Mouse (Mus musculus): ENCODE data around the gene Mknk2. TPM values are rescaled to one million over a fixed set of nuclear protein-coding genes. Genes with fewer than 3 reads are reported as not detected.

Mknk2 gene
- polyA plus RNA-seq, 2 experiments: 58.7 to 59.7 TPM

DNA sequence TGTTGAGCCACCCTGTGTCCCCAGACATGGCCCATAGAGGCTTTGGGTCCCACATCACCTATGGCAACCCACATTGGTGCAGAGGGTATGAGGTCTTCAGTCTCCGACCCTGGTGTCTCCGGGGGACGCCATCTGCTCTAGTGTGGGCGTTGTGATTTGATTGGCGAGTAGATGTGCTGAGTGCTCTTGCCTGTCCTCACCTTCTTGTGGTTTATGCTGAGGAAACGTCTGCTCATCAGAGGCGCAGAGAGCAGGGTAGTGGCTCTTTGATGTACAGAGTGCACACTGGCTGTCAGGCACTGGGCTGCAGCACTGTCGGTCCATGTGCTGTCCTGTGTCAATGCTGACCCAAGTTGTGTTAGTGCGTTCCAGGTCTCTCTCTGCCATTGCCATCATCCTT lies 49.0 kb downstream of the Mknk2 start:
- H3K4me3 ChIP-seq (ENCODE audit: insufficient read depth in 1 of 2, low read depth in 2 of 2, low read length in 2 of 2): no peak overlapping the region
- H3K4me1 ChIP-seq (replicated peaks; ENCODE audit: control insufficient read depth in 2 of 2, insufficient read depth in 2 of 2, low read length in 1 of 2): peaks cover 0 to 10% of the 10 kb centered on the region in 2 experiments; a peak in 1 of 4 replicates
- no peaks in the 10 kb centered on the region; the same call in 1 of the 2 replicates for H3K36me3 ChIP-seq (replicated peaks; ENCODE audit: control insufficient read depth, insufficient read depth, low read depth)
- 59% methylated on average over 9 of the region's 9 CpGs for WGBS (ENCODE audit: insufficient replicate concordance)
- H3K9ac ChIP-seq (replicated peaks): no peak overlapping the region
- ATAC-seq (ENCODE audit: insufficient read depth): no peak
- TF ChIP-seq EP300 (IDR thresholded peaks at IDR 0.05; ENCODE audit: low read depth) (no peak), CTCF (IDR thresholded peaks at IDR 0.05; ENCODE audit: low read depth) (no peak)
- no peak for DNase-seq (ENCODE audit: low read depth in 3 of 3, low spot score in 3 of 3)
- no peak overlapping the region for H3K4me2 ChIP-seq (ENCODE audit: low read depth)
- H3K9me3 ChIP-seq (ENCODE audit: control insufficient read depth, low read length): no peaks in the 10 kb centered on the region
- H3K27me3 ChIP-seq (ENCODE audit: control insufficient read depth, insufficient read depth, low read length): no peaks in the 10 kb centered on the region
- H3K27ac ChIP-seq: no peak overlapping the region

- ATAC-seq (ENCODE audit: insufficient read depth): no peak
- H3K4me1 ChIP-seq (replicated peaks; ENCODE audit: control insufficient read depth in 2 of 2, insufficient read depth in 2 of 2, low read length in 1 of 2): peaks cover 0 to 10% of the 10 kb centered on the region in 2 experiments; a peak in 2 of 4 replicates
- H3K4me2 ChIP-seq (ENCODE audit: low read depth): no peak overlapping the region
- no peaks in the 10 kb centered on the region for H3K36me3 ChIP-seq (replicated peaks; ENCODE audit: control insufficient read depth, insufficient read depth, low read depth)
- no peak for DNase-seq (ENCODE audit: low read depth in 3 of 3, low spot score in 3 of 3)
- TF ChIP-seq CTCF (IDR thresholded peaks at IDR 0.05; ENCODE audit: low read depth): no peak
- no peak for TF ChIP-seq EP300 (IDR thresholded peaks at IDR 0.05; ENCODE audit: low read depth)
- no peaks in the 10 kb centered on the region for H3K27me3 ChIP-seq (ENCODE audit: control insufficient read depth, insufficient read depth, low read length)
- no peak overlapping the region for H3K4me3 ChIP-seq (ENCODE audit: insufficient read depth in 1 of 2, low read depth in 2 of 2, low read length in 2 of 2)
- no peak overlapping the region for H3K27ac ChIP-seq
- 30% methylated on average over 2 of the region's 2 CpGs for WGBS (ENCODE audit: insufficient replicate concordance)
- no peaks in the 10 kb centered on the region for H3K9me3 ChIP-seq (ENCODE audit: control insufficient read depth, low read length)
- no peak overlapping the region for H3K9ac ChIP-seq (replicated peaks)
Measured at GRCm38 (mm10) chr10:80627685-80628084, 50.2 kb downstream of the Mknk2 start.

- no peaks in the 10 kb centered on the region for H3K36me3 ChIP-seq (replicated peaks; ENCODE audit: control insufficient read depth, insufficient read depth, low read depth)
- no peaks in the 10 kb centered on the region for H3K9me3 ChIP-seq (ENCODE audit: control insufficient read depth, low read length)
- H3K9ac ChIP-seq (replicated peaks): no peak overlapping the region
- no peak overlapping the region for H3K27ac ChIP-seq
- H3K4me2 ChIP-seq (ENCODE audit: low read depth): no peak overlapping the region
- H3K4me3 ChIP-seq (ENCODE audit: insufficient read depth in 1 of 2, low read depth in 2 of 2, low read length in 2 of 2): no peak overlapping the region
- TF ChIP-seq CTCF (IDR thresholded peaks at IDR 0.05; ENCODE audit: low read depth) (no peak), EP300 (IDR thresholded peaks at IDR 0.05; ENCODE audit: low read depth) (no peak)
- no peak for ATAC-seq (ENCODE audit: insufficient read depth)
- H3K27me3 ChIP-seq (ENCODE audit: control insufficient read depth, insufficient read depth, low read length): no peaks in the 10 kb centered on the region
- peaks cover 3 to 17% of the 10 kb centered on the region in 2 experiments; a peak in 2 of 4 replicates for H3K4me1 ChIP-seq (replicated peaks; ENCODE audit: control insufficient read depth in 2 of 2, insufficient read depth in 2 of 2, low read length in 1 of 2)
- WGBS (ENCODE audit: insufficient replicate concordance): 77% methylated on average over 4 of the region's 4 CpGs
- no peak for DNase-seq (ENCODE audit: low read depth in 3 of 3, low spot score in 3 of 3)
Measured at GRCm38 (mm10) chr10:80625764-80626163, 52.1 kb downstream of the Mknk2 start.

DNA sequence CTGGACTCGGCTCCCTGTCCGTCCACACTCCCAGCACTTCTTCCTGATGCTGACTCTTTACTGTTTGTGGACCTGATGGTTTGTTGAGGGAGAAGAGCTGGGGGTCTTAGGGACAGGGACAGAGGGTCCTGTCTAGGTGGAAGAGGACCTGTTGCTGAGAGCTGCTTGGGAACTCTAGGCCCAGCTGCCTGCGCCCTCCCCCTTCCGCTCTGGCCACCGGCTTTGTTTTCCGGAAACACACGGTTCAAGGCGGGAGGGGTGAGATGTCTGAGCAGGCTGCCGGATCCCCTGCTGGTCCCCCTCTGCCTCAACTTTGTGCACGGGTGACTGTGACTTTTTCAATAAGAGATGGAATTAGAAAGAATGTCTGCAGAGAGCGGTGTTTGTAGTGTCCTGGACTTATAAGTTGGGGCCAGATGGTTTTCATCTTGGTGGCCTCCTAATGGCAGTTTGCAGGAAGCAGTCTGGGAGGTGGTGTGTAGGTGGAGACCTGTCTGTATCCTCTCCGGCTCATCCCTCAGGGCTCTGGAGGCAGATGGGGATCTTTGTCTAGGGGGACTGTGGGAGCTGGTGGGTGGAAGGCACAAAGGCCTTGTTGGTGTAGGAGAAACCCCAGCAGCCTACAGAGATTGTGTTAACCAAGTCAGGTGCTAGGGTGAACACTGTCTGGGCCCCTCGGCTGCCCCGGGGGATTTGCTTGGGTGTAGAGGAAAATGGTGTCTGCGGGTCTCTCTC lies 54.3 kb downstream of the Mknk2 start:
- peak overlapping the region; percentile 86 to 87 for H3K4me3 ChIP-seq (ENCODE audit: insufficient read depth in 1 of 2, low read depth in 2 of 2, low read length in 2 of 2)
- ATAC-seq (ENCODE audit: insufficient read depth) (no peak), DNase-seq (ENCODE audit: low read depth in 3 of 3, low spot score in 3 of 3) (peak in 1 of 3 experiments; percentile 26)
- 13% methylated on average over 15 of the region's 15 CpGs for WGBS (ENCODE audit: insufficient replicate concordance)
- H3K4me2 ChIP-seq (ENCODE audit: low read depth): peak overlapping the region; percentile 96
- no peaks in the 10 kb centered on the region for H3K36me3 ChIP-seq (replicated peaks; ENCODE audit: control insufficient read depth, insufficient read depth, low read depth)
- no peak for TF ChIP-seq CTCF (IDR thresholded peaks at IDR 0.05; ENCODE audit: low read depth)
- TF ChIP-seq EP300 (IDR thresholded peaks at IDR 0.05; ENCODE audit: low read depth): no peak
- no peaks in the 10 kb centered on the region for H3K27me3 ChIP-seq (ENCODE audit: control insufficient read depth, insufficient read depth, low read length)
- H3K4me1 ChIP-seq (replicated peaks; ENCODE audit: control insufficient read depth in 2 of 2, insufficient read depth in 2 of 2, low read length in 1 of 2): peaks cover 3 to 26% of the 10 kb centered on the region in 2 experiments; a peak in 3 of 4 replicates
- H3K27ac ChIP-seq: peak overlapping the region; percentile 83
- H3K9me3 ChIP-seq (ENCODE audit: control insufficient read depth, low read length): no peaks in the 10 kb centered on the region
- peak overlapping the region; percentile 89 for H3K9ac ChIP-seq (replicated peaks)

DNA sequence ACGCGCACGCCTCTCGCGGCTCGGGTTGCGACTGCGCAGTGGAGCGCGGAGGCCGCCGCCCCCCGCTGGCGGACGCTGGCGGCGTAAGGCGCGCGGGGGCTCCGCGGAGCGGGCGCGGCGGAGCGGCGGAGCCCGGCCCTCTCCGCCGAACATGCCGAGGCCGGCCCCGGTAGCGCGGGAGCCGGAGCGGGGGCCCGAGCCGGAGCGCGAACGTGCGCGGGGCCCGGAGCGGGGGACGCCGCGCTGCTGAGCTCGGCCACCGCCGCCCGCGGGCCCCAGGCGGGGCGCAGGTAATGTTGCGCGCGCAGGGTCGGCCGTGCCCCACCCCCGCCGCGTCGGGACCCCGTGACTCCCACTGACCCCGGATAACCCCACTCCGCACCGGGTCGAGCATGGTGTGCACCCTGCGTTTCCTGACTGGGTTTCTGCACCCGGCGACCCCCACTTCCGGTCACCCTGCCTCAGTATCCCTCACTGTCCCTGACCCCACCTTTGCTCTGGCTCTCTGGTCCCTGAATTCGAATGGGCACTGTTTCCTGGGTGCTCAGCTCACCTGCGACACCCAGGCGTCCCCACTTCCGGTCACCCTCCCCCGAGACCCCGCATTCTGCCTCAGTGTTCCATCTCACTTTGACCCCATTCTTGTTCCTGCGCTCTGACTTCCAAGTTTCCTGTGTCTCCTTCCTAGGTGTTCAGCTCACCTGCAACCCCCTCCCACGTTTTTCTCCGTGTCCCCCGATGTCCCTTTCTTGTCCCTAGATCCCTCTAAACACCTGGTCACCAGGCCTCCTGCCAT lies 55.1 kb downstream of the Mknk2 start, which contains the start of gene Csnk1g2:
Csnk1g2 (plus strand) TSS at position 178 of the 796 bp plus-strand sequence.
- Histone ChIP-seq H3K27ac (peak within 1 kb of the TSS; percentile 91), H3K4me1 (replicated peaks; ENCODE audit: control insufficient read depth in 2 of 2, insufficient read depth in 2 of 2, low read length in 1 of 2) (peaks cover 3 to 26% of the 10 kb centered on the region in 2 experiments; a peak in 3 of 4 replicates), H3K9me3 (ENCODE audit: control insufficient read depth, low read length) (no peaks in the 10 kb centered on the region), H3K4me2 (ENCODE audit: low read depth) (peak within 1 kb of the TSS; percentile 96), H3K9ac (replicated peaks) (peak within 1 kb of the TSS; percentile 89), H3K36me3 (replicated peaks; ENCODE audit: control insufficient read depth, insufficient read depth, low read depth) (no peaks in the 10 kb centered on the region), H3K27me3 (ENCODE audit: control insufficient read depth, insufficient read depth, low read length) (no peaks in the 10 kb centered on the region), H3K4me3 (ENCODE audit: insufficient read depth in 1 of 2, low read depth in 2 of 2, low read length in 2 of 2) (peak within 1 kb of the TSS; percentile 86 to 87)
- DNase-seq (ENCODE audit: low read depth in 3 of 3, low spot score in 3 of 3) (no peak), ATAC-seq (ENCODE audit: insufficient read depth) (peak; percentile 29)
- WGBS (ENCODE audit: insufficient replicate concordance): under 1% methylated on average over 83 of the region's 85 CpGs
- TF ChIP-seq CTCF (IDR thresholded peaks at IDR 0.05; ENCODE audit: low read depth): no peak; the same call in 1 of the 2 replicates
- no peak for TF ChIP-seq EP300 (IDR thresholded peaks at IDR 0.05; ENCODE audit: low read depth)
